Mouse (Mus musculus): Measurements from ENCODE around the gene En2.

The En2 gene

DNA sequence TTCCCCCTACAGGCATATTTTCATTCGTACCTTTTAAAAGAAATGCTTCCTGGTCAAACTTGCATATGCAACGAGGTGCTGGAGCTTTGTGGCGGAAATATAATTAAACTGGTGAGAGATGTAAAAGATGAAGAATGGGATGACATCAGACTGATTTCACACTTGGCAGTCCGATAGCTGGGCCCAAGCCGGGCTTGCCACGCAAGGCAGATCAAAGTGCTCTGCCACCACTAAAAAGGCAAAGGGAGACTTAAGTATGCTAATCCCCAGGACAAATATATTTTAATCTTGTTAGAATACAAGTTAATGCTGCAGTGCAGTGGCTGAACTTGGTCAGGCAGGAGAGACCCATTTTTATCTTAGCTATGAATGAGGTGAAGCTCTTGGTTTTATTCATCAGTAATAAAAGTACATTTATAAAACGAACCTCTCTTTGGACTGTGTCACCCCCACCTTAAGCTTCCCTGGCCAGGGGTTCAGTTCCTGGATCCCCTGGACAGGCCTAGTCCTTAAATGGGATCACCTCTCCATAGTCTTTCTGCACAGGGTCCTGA, 13.8 kb downstream of the En2 start:
- DNase-seq = no peak

DNA sequence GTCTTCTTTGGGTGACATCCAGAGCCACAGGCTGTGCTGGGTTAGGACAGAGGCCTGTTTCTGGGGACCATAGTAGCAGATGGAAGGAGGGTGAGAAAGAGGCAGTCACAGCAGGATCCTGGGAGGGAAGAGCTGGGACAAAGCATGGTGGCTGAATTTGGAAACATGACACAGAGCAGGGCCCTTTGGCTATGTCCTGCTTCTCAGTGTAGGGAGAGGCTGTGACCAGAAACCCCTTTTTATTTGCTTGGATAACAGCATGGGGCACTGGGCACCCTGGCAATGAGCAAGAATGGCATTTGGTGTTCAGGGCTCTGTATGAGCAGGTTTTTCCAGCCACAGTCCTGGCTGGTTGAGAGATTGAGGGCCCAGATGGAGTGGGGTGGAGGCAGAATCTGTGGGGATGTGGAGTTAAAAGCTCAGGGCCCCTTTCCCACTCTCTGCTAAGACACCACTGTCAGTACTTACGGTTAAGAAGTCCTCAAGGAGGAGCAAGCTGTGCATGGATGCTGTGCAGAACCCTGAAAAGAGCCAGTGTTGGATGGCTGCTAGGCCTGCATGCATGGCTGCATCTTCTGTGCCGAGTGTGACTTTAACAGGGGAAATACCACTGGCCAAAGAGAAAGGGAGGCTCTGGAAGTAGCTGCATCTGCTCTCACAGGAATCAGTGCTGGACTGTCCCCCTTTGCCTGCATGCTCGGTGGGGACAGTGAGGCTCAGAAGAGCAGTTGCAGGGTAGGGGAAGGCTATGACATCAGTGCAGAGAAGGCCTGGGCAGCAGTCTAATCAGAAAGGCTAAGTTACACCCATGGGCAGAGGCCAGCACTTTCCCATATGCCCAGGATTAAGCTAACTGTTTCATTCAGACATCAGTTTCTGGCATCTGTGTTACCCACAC, 26.0 kb downstream of the En2 start:
- DNase-seq = peak; percentile 77 to 87

DNA sequence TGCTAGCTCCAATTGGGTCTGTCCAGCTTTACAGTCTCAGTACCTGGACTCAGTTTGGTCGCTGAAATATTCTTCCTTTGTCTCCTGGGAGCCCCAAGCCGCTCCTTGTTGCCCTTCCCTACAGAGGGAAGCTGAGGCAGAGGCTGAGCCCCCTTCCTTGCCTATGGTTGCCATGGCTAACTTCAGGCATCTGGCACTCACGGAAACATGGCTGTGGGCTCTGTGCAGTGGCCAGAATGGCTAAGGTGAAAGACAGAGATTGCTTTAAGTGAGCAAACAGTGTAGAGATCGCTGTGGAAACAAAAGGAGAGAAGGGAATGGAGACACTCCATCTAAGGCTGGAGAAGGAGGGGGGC, 26.6 kb downstream of the En2 start:
- no peak for DNase-seq

DNA sequence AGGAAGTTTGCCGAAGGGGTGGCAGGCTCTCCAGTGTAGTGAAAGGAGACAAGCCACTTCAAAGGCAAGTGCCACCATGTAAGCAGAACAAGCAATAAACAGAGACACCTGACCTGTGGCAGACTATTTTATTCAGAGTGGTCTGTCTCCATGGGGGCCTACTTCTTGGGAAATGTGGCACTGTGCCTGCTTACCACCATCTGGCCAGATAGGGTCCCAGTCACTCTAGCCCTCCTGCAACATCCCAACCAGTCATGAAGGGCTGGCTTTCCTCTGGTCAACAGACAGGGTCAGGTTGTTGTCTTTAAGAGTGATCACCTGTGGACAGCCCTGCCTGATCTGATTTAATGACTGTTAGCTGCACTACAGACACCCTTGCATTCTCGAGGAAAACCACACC, 30.0 kb downstream of the En2 start:
- no peak for DNase-seq

DNA sequence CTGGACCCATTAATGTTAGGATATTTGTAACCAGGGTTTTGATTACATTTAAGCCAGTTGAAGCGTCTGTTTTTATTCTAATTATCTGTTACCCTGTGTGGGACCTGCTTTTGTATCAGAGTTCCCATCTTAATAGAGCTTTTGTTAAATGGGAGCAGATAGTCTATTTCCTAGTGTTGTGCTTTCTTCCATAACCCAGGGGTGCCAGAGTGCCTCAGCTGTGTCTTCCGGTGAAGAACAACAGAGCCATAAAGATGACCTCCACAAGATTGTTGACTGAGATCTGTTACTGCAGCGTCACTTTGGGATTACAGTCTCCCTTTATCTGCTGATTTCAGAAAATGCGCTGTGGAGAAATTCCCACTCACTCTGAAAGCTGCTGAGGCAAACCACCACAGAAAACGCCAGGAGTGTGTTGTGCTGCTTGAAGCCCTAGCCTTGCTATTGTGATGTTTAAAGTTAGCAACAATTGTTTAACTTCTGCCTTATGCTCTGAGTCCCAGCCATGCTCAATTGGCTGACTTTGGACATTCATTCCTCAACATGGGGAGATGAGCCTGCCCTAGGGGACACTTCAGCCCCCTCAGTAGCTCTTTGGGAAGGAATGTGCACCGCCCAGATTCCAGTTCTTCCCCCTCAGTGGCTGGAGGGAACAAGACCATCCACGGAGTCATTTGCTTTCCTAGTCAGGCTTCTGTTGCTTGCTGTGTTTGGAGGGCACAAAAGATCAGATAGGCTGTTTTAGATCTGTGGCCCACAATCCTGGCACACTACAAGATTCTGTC, 33.8 kb downstream of the En2 start:
- DNase-seq = no peak

DNA sequence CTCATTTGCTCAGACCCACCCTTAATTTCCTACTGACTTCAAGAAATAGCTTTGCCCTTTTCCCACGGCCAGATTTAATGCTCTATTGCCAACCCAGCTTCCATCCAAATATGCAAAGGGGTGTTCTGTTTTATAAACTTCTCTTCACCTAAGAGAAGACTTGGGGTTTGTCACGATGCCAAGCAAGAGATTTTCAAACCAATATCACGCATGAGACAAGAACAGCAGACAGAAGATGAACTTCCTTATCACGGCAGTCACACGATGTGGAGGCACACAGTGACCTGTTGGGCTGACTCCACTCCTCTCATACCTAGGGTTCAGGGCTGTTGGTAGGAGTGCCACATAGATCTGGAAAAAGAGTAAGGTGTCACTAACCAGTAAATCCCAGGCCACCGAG, 37.6 kb downstream of the En2 start:
- DNase-seq = no peak

DNA sequence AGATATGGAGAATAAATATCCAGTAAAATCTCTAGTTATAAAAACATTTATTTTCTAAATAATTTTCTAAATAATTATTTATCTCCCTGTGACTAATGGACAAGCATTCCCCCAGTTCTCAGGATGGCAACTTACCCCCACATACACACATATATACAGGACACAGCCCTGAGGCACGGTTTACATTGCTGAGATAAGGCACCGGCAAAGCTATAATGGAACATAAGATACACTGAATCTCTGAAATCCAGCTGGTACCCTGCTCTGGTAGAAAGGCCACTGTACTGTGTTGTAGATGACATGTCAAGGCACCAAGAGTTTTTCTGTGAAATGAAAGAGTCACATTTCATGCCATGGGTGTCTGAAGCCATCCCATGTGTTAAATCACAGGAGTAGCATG, 39.2 kb downstream of the En2 start:
- DNase-seq = no peak

DNA sequence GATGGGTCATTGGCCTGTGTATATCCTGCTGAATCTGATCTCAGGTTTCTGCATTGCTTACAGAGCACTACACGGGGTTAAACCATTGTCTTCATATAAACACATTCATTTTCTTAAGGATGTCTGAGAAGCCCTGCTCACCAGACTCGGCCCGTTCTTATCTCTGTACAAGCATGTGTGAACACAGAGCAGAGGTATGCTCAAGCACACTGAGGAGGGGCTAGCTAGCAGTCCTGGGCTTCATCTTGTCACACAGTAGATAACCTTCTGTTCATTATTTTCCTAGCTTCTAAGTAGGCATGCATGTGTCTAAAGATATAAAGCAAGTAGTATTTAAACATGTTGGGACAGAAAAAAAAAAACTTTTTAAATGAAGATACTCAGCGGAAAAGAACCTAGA, 41.0 kb downstream of the En2 start:
- DNase-seq = peak in 1 of 2 experiments; percentile 8

DNA sequence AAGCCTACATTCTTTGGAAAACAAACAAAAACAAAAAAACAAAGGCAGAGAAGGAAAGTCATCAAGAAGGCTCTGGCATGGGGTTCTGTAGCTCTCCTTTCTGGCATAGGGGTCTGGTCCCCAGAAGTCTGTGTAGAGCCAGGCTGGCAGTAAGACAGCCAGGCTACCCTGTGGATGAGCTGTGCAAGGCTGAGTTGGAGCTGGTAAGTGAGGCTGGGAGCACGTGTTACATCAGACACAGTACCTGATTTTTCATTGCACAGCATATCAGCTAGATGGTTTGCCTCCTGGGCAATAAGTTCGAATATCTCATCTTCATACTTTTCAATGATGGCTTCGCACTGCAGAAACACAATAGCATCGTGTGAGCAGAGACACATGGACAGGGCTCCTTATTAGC, 41.5 kb downstream of the En2 start:
- peak in 1 of 2 experiments; percentile 31 for DNase-seq

DNA sequence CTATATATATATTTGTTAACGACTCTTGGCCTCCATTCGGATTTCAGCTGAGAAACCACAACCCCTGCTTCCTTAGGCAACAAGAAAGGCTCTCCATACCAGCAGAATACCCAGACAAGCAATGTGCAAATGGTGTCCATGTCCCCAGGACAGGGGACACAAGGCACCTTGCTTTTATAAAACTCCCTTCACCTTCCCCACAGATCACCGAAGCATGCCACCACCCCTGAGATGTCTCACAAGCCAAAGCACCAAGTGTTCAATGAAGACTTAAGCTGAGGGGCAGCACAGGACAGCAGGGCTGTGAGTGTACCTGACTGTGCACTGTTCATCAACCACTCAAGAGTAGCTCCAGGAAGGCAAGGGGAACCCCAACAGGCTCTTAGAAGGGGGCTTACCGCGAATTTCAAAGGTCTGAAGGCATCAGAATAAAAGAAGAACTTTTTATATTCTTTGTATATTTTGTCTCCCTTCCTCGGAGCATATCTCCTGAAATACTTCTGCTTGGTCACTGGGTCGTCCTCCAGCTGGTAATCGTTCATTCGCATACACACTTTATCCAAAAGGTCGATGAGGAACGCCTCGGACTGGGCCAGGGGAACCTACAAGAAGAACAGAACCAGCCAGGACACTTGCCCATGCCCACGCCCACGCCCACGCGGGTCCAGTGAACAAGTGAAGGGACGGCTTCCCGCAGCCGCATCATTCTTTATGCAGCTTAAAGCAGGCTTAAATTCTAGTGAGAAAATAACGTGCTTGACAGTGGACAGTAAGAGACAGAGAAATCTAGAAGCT, 43.4 kb downstream of the En2 start:
- DNase-seq = peak; percentile 59 to 66

DNA sequence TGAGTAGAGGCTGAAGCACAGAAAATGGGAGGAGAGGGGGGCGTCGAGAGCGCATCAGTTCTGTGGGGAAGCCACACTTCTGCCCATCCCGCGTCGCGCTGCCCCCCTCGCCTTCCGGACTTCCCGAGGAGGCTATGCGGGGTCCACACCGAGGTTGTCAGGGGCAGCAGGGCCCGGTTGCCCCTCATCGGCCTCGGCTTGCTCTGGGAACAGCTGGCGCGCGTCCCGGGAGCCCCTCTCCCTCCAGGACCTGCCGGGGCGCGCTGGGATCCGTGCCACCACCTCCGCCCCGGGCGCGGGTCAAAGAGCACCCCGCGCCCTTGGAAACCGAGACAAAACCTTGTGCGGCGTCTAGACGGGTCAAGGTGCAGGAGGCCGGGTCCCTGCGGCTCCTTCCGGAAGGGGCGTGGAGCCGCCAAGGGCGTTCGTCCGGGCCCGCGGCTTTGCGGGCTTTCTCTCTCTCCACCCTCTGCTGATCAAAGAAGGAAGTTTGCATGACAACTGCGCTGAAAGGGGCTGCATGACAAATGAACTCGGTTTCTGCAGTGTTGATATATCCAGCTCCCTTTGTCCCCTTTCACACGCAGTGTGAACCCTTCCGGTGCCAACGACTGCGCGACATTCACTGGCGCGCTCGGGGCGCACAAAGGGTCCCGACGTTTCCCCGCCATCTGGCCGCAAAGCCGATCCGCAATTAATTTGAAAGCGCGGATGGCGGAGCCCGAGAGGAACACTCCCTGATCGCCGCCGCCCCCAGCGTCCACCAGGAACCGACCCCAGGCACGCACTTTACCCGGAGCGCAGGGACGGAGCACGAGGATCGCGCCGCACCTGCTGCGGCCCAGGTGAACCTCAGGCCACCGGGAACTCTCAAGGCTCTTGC, 44.3 kb downstream of the En2 start:
- DNase-seq = peak; percentile 61 to 77

DNA sequence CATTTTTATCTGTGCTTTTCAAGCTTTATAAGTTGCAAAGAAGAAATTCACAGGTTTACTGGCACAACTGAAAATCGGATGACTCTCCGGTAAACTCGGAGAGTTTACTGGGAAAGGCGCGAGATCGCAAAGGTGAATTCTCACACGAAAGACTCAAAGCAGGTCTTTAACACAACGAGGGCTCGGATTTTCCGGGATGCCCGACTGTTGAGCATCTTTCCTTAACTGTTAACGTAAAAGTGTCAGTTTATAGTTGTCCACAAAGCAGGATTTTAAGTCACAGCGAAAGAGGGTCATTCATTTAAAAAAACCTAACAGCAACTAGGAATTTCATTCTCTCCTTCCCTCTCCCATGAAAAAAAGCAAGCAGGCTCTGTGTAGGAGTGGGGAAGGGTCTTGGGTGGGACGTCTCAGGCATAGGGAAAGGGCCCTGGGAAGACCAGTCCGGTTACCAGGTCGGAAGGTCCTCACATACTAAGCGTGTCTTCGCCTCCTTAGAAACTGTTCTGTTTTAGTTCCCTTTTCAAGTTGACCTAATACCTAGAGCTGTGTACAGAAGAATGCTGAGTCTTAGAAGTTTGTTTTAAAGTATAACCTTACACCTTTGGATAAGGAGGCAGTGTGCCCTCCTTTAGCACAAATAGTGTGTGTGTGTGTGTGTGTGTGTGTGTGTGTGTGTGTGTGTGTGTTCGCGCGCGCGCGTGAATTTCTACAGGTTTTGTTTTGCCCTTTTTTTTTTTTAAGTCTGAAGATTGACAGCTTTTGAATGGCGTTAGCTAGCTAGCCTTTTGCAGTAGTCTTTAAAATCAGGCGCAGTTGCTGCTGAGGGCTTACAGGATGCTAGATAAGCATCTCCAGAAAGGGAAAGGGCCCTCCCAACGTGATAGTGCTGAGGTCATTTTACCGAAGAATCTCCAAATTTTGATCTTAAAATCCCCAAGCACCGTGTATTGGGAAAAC, 45.4 kb downstream of the En2 start:
- DNase-seq = peak in 1 of 2 experiments; percentile 55

DNA sequence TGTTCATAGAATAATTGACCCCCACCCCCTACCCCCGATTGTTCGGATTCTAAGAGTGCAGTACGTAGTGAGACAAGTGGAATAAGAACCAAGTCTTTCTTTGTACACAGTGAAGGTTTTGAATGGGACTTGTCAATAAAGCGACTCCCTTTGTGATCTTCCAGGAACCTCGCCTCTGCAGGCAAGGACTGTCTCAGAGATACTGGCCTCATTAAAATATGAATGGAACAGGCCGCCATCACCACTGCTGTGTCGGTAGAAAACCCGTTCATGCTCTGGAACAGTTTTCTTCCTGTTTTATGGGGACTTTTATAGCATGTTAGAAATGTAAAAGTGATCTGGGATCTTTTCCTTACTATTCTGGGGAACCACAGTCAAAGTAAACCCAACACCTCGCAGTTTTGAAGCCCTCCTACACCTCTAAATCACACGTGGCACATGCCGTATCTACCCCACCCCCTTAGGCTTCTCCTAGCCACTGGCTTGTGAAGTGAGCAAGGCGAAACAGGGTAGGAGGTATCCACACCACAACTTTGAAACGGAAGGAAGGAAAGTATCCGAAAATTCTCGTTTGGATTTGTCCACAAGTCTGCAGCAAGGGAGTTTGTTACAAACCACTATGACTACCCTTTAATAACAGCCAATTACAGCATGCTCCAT, 46.3 kb downstream of the En2 start:
- DNase-seq = peak in 1 of 2 experiments; percentile 45

DNA sequence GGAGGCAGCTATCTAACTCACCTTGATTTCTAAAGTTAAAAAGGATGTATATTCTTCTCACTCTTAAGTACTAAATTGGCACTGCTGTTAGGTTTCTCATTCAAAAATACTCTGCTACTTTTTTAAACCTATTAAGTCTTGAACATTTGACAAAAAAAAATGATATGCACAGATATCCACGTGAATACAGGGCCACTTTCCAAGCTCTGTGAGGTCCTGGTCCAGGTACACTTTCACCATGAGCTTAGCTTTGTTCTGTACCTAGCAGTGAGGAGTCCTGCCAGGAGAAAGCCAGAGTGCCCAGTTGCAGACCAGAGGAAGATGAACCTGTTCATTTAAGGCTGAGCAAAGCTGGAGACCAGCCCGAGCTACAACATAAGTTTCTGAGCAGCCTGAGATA, 47.9 kb downstream of the En2 start:
- DNase-seq = no peak

DNA sequence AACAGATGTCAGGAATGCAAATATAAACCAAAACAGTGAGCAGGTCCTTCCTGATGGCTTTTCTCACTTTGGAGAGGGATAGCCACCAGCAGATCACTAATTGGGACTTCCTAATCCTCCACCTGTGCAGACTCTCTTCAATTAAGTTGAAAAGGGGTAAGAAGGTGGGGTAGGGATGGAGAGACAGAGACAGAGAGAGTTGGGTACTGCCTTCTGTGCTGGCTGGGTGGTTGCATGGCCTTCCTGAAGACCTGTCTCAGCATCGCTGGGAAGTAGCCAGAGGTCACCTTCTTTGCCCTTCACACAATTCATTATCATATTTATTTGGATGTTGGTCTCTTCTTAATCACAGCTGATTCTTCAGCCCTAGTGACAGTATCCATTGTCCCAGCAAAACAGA, 54.1 kb downstream of the En2 start:
- DNase-seq = no peak
